Mouse (Mus musculus): ENCODE data around the gene Pccb.

The Pccb gene

DNA sequence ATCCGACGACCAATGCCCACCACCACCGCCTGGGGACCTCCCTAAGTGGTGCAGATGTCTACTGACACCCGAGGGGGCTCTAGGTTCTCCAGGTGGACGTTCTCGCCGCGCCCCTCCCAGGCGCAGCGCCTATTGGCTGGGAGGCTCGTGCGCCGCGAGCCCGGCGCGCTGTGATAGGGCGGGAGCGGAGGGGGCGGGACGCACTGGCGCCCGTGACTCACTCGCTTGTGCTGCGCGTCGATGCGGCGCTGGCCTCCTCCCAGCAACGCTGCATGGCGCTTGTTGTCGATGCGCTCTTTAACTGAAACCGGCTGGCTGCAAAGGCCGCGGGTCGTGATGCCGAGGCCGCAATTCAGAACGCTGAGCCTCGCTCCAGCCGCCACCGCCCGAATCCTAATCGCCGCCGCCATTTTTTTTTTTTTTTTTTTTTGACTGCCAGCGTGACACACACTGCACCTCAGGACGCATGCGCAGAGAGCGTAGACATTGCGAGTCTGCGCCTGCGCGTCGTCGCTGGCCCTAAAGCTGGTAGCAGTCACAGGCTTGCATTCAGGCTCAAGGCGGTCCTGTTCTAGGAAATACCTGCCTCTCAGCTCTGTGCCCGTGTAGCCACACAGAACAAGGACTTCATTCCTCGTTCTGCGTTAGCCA lies at the start of gene Pccb:
Gene Pccb (minus strand): TSS at position 451 of the 651 bp plus-strand sequence.
- peak; percentile 97 for DNase-seq

DNA sequence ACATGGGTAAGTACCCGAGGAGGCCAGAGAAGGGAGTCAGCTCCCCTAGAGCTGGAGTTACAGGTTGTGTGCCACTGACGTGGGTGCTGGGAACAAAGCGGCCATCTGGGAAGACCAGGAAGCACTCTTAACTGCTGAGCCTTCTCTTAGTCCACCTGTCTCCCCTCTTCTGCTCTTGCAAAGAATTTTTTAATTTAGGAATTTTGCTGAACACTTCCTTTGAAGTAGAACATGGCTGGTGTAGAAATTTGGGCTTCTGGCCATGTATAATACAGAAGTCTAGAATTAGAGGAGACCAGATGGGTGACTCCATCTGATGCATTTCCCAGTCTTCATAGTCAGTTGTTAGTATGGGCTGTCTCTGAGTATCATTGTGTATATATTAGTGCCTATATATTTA lies 49.0 kb upstream of the Pccb start:
- DNase-seq: no peak

DNA sequence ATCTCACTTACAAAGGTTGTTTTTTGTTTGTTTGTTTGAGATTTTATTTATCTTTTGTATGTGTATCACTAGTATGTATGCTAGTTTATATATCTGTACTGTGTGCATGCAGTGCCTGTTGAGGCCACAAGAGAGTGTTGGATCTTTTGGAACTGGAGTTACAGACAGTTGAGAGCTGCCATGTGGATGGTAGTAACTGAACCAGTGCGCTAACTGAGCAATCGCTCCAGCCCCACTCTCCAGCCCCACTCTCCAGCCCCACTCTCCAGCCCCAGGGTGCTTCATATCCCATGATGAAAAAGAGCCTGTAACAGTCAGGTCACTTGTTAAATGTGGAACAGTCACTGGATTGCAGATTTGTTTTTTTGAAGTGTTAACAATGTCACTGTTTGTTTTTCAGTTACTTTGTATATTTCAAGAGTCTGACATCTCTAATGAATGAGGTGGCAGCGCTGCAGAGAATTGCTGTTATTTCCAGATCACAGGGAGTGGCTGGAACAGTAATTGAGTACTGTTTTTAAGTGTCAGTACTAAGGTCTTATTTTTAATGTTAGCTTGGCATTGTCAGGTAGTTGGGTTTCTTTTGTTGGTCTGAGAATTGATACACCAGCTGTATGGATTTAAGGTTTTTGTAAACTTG lies 45.5 kb upstream of the Pccb start:
- peak; percentile 40 for DNase-seq

DNA sequence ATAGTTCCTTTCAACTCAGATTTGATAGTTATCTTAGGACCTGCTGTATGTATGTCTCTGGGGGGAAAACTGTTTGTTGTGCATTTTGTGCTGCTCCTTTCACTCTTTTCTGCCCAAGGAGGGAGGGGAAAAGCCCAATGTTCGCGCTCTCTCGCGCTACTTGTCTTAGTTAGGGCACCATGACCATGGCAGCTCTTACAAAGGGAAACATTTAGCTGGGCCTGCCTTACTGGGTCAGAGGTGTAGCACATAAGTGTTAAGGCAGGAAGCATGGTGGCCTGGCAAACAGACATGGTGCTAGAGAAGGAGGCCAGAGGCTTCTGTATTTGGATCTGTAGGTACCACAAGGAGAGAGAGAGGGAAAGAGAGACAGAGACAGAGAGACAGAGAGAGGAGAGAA lies 43.9 kb upstream of the Pccb start:
- DNase-seq: no peak

DNA sequence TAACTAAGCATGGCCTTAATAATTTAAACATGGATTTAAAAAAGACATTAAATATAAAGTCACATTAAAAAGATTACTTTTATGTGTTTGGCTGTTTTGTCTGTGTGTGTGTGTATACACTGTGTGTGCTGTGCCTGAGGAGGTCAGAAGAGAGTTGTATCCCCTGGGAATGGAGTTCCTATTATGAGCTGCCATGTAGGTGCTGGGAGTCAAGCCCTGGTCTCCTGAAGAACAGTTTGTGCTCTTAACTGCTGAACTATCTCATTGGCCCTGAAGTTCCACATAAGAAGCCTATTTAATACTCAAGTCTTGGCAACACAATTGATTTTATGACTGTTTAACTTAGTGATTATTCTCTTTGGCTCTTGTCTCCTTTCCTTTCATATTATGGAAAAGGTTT lies 42.8 kb upstream of the Pccb start:
- no peak for DNase-seq

DNA sequence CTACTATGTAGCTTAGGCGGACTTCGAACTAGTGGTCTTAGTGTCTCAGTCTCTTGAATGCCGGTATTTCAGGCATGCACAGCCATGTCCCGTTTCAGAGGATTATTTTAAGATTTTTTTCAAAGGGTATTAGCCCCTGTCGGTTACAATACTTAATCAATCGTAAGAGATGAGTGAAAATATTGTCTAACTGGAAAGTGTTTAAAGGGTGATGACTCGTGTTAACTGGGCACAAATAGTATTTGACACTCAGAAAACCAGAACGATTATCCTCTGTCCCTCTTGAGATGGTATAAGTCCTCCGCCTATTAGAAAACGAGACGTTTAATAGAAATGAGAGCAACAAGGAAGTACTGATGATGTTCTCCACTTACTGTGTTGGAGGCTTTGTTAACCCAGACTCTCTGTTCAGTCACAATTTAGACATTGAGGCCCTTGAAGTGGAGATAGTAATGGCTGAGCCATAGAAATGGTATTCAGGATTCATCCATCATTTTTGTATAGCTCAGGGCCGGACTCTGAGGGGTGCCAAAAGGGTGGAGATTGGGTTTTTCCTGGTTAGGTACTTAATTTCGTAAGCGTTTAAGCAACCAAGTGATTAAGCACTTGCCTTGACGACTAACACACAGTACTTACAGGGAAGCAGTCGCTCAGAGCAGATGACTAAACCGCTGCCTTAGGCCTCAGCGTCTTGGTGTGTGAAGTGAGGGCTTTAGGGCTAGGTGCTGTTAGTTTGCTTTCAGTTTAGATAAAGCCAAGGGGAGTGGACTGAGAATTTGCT lies 41.6 kb upstream of the Pccb start:
- no peak for DNase-seq

DNA sequence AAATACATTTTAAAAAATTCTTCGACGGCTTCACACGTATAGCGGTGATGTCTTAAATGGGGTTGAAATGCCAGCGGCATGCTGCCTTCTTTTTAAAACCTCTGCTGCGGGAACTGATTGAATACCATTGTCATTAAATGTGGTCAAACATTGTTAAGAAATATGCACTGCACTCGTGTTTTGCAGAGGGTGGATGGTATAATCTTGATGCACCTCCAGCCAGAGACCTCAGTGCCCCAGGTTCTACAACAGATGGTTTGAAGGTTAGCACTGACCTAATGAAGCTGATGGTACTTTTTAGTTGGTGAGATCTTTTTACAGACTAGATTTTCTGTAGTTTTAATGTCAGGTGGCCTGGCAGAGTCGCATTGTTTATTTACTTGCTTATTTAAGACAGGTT lies 41.0 kb upstream of the Pccb start:
- DNase-seq: no peak

DNA sequence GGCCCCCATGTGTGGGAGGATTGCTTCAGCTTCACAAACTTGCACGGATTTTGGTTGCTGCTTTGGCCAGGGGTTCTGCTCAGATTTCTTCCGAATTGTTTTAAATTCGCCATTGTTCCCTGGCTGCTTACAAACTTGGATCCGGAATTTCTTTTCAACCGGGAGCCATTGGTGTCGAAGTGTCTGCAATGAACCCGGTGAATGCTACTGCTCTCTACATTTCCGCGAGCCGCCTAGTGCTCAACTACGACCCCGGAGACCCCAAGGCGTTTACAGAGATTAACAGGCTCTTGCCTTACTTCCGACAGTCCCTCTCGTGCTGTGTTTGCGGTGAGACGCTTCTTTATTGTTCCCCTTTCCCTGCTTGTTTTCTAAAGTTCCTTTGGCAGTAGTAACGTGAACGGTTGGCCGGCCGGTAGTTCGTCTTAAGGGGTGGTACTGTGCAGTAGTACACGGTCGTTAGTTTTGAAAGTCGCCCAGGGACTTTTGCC lies 40.4 kb upstream of the Pccb start:
- DNase-seq: peak; percentile 59

DNA sequence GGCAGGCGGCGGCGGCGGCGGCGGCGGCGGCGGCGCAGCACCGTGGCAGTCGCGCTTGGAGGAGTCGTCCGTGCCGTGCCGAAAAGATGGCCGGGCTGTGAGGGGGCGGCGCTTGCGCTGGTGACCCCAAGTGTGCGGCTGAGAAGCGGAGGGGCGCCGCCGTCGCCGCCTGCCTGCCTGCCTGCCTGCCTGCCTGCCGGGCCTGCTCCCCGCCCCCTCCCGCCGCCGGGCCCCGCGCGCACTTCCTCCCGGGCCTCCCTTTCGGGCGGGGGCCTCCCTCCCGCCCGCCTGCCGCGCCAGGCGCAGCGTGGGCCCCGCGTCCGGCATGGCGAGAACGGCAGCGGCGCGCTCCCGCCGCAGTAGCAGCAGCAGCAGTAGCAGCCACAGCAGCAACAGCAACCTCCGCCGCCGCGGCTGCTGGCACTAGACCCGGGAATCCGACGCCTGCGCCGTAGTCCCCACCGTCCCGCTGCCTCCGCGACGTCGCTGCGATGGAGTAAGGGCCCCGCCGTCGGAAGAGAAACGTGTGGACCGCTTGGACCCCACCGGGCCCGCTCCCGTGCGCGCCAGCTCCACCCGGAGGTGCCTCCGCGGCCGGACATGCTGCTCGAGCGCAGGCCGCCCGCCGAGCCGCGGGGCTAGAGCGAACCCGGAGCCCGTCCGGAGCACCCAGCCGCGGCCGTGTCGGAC lies 39.8 kb upstream of the Pccb start:
- peak; percentile 91 for DNase-seq

DNA sequence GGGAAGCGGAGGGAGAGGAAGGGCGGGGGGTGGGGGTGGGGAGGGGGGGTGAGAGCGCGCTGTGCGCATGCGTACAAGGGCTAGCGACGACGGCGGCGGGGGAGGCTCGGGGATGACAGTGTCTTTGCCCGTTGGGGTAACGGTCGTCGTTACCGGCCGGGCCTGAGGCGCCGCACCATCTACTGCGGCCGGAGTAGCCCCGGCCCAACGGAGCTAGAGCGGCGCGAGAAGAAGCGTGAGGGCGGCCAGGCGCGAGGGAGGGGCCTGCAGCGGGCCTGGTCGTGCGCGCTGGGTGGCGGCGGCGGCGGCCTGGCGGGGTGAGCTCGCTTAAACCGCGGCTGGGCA lies 39.3 kb upstream of the Pccb start, which contains the start of gene Msl2:
Gene Msl2 (plus strand): TSS at position 115 of the 345 bp plus-strand sequence.
- DNase-seq: no peak

DNA sequence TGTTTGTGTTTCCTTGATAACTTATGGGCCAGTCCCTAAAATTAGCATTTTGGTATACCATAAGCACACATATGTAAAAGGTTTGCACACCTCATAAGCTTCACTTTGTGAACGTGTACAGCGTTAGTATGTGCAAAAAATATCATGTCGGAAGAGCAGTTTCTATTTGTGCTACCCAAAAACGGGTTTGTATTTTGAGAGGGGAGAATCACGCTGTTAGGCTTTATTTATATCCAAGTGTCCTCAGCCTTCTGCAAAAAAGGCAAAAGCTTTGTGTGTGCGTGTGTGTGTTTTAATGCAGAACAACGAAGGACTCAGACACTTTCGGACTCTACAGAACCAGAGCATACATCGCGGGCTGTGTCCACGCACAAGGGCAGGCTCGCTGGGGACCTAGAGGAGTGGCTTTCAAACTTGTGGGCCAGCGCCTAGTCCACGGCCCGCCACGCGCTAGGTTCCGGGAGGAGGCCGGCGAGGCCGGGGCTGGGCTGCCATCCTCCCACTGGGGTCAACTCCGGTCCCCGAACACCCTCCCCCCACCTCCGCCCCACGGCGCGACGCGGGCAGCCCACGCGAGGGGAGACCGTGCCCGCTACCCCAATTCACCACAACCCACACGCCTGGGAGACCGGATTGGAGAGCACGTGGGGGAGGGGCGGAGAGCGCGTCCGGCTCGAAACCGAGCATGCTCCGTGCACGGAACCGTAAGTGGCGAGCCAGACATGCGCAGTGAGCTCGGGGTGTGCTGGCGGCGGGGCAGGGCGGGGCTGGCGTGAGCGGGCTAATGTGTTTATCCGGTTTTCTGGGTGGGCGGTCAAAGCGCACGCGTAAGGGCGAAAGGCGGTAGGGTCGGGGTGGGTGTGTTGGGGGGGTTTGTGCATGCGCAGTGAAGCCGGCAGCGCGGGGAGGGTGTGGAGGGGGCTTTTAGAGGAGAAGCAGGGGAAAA lies 38.6 kb upstream of the Pccb start:
- DNase-seq: peak; percentile 99

DNA sequence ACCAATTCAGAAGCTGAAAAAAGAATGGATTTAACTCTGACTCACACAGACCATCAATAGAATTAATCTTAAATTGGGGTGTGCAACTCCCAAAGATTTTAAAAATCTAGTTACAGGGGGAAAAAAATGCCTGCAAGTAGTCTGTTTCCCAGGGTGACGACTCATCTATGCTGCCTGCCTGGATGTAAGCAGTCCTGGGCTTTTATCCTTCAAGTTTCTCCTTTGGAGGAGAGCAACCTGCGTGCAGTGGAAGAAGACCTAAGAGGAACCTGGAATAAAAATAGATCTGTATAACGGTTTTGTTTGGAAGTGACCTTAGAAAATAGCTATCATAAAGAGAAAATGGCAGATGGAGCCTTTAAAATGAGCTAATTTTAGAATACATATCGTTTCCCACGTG lies 37.8 kb upstream of the Pccb start:
- no peak for DNase-seq

DNA sequence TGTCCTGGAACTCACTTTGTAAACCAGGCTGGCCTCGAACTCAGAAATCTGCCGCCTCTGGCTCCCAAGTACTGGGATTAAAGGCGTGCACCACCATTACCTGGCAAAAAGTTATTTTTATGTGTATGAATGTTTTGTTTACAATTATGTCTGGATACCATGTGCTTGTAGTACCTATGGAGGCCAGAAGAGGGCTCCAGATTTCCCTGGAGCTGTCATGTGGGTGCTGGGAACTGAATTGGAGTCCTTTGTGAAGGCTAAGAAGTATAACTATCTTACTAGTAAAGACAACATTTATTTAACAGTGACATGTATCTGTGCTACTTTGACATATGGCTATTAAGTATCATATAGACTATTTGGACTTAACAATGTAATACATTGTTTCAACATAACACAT lies 35.1 kb upstream of the Pccb start:
- no peak for DNase-seq

DNA sequence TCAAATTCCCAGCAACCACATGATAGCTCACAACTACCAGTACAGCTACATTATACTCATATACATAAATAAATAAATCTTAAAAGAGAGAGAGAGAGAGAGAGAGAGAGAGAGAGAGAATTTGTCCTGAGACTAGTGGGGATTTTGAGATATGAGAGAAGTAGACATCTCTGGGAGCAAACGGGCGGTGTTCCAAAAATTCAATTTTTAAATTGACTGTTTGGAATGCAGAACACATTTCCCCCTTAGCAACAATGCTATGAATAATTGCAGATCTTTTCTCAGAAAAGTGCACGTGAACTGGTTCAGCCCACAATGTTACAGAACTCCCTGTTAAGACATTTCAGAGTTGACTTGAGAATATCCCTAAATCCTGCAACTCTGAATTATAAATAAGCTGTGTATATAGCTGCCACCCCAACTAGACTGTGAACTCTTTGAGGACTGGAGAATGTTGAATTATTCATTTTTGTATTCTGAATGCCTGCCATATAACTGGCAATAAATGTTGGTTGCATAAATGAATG lies 30.4 kb upstream of the Pccb start:
- no peak for DNase-seq

DNA sequence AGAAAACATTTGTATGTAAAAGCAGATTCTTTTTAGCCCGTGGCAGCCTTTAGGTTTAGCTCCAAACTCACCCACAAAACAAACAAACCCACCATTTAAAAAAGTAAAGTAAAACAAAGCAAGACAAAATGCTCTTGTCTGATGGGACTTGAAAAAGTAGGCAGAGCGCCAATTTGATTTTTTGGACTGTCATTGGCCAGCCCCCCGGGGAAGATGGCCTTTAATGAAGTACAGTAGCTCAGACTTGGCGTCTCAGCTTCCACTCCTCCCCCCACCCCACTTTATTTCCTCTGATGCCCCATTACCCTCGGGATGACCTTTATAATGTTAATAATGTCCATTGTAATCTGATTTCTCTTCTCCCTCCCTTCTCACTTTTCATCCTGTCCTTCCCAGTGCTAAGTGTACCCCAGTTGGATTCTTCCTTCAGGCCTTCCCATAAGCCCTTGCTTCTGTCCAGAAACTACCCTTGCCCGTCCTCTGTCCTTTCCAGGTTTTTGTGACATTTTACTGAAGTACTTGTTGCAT lies 27.6 kb upstream of the Pccb start:
- peak; percentile 61 for DNase-seq

DNA sequence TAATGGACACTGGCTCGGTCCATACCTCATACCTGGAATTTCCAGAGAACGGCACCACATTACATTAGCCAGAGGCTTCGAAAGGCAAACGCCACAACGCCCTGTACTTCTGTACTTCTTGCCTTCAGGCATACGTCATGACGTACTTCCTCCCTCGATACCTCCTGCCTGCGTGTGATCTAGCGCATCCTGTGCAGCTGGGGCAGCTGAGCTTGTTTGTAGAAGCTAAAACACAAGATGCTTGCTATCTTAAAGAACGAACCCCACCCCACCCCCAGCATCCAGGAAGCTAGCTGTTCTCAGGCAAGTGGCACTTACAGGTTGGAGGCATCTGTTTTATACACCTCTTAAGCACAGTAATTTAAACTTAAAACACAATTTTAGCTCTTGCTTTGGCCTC lies 26.3 kb upstream of the Pccb start:
- DNase-seq: peak; percentile 29

DNA sequence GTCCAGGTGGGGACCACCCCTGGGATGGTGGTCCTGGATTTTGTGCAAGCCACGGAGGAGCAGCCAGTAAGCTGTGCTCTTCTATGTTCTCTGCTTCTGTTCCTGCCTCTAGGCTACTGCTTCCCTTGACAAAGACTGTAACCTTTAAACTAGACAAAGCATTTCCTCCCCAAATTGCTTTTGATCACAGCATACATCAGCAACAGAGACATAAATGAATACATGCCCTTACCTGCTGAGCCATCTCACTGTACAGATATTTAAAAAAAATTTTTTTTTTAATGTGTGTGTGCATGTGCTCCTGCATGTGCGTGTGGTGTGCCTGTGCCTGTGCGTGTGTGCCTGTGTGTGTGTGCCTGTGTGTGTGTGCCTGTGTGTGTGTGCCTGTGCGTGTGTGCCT lies 22.5 kb upstream of the Pccb start:
- no peak for DNase-seq

DNA sequence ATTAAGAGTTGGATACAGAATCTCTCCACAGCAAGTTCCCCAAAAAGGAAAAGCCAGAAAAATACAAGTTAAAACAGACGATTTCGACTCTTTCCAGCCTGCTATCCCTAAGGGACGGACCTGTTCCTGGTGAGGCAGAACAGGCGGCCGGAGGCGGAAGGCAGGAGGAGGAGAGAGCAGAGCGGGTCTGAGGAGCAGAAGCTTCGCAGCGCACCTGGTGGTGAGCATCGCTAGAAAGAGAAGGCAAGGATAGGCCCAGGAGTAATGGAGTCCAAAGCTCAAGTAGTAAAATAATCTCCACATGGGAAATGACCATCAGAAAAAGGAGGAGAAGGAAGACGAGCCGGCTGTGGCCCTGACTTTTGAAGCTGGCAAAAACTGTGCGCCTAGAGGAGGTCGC lies 18.6 kb upstream of the Pccb start:
- no peak for DNase-seq

DNA sequence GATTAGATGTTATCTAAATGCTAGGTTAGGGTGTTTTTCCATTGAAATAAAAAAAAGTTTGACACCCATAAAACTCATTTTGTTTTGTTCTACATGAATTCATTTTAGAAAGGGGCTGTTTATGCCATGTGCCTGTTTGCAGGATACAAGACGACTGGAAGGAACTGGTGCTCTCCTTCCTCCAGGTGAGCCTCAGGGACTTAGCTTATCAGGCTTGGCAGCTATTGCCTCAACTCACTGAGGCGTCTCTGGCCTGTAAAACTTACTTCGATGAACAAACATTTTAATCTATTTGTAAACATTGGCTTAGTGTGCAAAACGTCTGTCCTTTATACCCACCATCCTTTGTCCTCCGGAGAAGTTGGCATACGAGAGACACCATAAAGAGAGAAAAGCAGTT lies 18.0 kb upstream of the Pccb start:
- no peak for DNase-seq

DNA sequence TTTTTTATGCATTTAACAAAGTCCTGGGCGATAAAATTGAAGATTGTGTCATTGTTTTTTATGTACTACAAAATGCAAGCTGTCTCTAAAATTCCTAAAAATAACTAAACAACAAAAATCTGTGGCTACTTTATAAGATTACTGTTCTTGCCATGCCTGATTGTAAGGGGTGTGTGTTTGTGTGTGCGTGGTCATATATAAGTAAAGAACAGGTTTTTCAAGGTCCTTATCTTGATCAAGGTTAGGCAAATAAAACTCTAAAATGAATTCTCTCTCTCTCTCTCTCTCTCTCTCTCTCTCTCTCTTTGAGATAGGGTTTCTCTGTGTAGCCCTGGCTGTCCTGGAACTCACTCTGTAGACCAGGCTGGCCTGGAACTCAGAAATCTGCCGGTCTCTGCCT lies 17.3 kb upstream of the Pccb start:
- DNase-seq: no peak

DNA sequence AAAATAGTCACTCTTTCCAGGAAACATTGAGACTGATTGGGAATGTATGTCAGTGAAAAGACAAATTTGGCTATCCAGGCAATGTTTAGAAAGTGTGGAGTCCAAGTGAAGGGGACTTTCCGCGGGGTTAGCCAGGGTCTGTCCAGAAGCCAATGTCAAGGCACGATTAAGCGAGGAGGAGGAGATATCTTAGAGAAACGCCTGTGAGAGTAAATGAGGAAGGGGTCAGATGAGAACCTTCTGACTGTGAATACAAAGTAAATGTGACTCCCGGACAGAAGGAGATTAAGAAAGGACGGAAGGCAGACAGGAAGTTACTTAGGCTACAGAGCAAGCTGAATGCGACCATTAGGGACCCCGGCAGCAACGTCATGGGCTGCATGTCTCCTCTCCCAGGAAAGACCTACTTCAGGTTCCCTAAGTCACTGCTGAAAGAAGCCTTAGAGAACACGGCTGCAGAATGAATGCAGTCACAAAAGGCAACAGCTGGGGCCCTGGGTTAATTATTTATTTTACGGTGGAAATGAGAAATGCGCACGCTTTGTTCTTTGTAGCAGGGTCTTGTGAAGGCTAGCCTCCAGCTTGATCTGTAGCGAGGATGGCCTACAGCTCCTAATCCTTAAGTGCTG lies 11.1 kb upstream of the Pccb start:
- no peak for DNase-seq

Measured in lung, postnatal 10 days (tissue).